In the genomic region with DNA sequence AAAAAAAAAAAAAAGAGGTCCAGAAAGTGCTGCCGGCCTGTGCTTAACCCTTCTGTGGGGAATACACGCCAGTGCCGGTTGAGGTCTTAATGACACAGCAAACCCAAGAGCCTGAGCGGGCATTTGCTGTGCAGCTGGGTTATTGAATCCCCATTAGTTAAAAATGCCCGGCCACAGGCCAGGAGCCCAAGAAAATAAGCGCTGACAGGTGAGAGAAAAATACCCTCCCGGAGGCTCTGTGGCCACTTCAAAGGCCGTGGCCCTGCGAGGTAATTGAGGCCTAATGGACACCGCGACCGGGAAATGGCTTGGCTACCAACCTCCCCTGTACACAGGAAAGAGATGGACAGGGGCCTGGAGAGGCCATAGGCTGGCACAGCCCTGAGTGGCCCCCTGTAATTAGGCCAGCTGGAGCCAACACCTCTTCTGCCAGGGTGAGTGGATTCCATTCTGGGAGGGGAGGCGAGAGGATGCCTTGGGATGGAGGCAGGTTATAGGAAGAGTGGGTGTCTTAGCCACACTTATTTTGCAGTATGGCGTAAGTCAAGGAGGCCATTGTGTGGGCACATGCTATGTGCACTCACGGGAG, we compare ENCODE assay signal across 21 mouse cellular contexts.
"Had no signal": no experiment of that assay in that cellular context is flagged by ENCODE, and none has a peak within 500 bp of the region (broad histone marks: within the 10 kb centered on the region; RNA-seq: fewer than 3 reads in every experiment).

No protein-coding gene starts in this region.

- H3K4me3 ChIP-seq: kidney, embryonic 15.5 days; left cerebral cortex, adult 2 months; midbrain, embryonic 12.5 days; myocyte; neural tube, embryonic 13.5 days had no signal

- H3K27ac ChIP-seq: kidney, embryonic 15.5 days; left cerebral cortex, adult 2 months; liver, embryonic 14.5 days; macrophage; midbrain, embryonic 12.5 days; neural tube, embryonic 13.5 days; stomach, postnatal 0 days had no signal

- DNase-seq: kidney, adult 8-10 months; kidney, postnatal 10 days; kidney, postnatal 36 days; layer of hippocampus, postnatal 36 days; liver, postnatal 0 days; lung, embryonic 14.5 days; retina, postnatal 1 day; right cerebral cortex, postnatal 25 days; thymus, adult 2 months; thymus, postnatal 14 days; thymus, postnatal 4 days had no signal

- H3K36me3 ChIP-seq: kidney, embryonic 15.5 days; midbrain, embryonic 12.5 days; neural tube, embryonic 13.5 days had no signal

- H3K9me3 ChIP-seq: kidney, embryonic 15.5 days; midbrain, embryonic 12.5 days; neural tube, embryonic 13.5 days had no signal

- H3K9ac ChIP-seq: kidney, embryonic 15.5 days; liver, embryonic 14.5 days; liver, postnatal 0 days; lung, embryonic 14.5 days; midbrain, embryonic 12.5 days; neural tube, embryonic 13.5 days had no signal

- H3K4me2 ChIP-seq: kidney, embryonic 15.5 days; lung, embryonic 14.5 days; midbrain, embryonic 12.5 days; neural tube, embryonic 13.5 days had no signal

- ATAC-seq: liver, postnatal 0 days; lung, postnatal 0 days; midbrain, embryonic 16.5 days had no signal
